Mouse (Mus musculus): ENCODE measurements at regions not wholly inside any gene's neighbourhood (a gene's known extent, or its start where the extent isn't known, plus 50 kb on each side); places are given as distances from the start of the nearest gene placed in this dataset.

DNA sequence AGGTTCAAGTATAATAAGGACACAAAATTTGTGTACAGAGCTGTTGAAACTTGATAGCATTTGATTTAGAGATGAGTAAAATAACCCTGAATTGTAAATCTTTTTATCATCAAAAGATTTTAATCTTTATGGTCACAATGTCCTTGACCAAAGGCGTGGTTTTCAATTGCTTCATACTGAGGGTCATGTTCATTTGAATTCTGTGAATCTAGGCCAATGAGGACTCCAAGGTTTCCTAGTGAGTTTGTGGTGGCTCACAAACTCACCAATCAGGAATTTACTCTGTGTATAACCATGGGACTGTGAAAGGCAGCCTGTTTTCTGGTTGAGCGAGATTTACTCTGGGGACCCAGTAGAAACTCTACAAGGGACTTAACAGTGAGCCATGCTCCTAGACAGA is 1269.2 kb downstream of the Gsdmc2 start:
- TF ChIP-seq CHD1 (IDR thresholded peaks at IDR 0.05; ENCODE audit: low read depth, low read length) (no peak), HCFC1 (IDR thresholded peaks at IDR 0.05; ENCODE audit: low read depth, low read length) (no peak), POLR2AphosphoS5 (IDR thresholded peaks at IDR 0.05; ENCODE audit: borderline replicate concordance, low read depth, low read length) (no peak), USF1 (IDR thresholded peaks at IDR 0.05; ENCODE audit: low read depth, low read length) (no peak), EP300 (IDR thresholded peaks at IDR 0.05; ENCODE audit: low read depth in 1 of 2, low read length in 2 of 2) (no peak), CTCF (IDR thresholded peaks at IDR 0.05 in 2 of 3, conservative IDR thresholded peaks at IDR 0.05 in 1 of 3; ENCODE audit: control insufficient read depth in 1 of 3, insufficient read depth in 1 of 3, low read depth in 2 of 3, low read length in 3 of 3, poor library complexity in 1 of 3, severe bottlenecking in 1 of 3) (no peak)
